Mouse (Mus musculus) kidney, postnatal 4 days (tissue): ENCODE results near the gene Mmgt2.

Experiments
- DNase-seq, 2 experiments: peaks; one replicate each; pipeline ENCODE4 v3.0.0; 2021; ENCODE audit warnings: mixed read lengths in 2 of 2

Gene Mmgt2

DNA sequence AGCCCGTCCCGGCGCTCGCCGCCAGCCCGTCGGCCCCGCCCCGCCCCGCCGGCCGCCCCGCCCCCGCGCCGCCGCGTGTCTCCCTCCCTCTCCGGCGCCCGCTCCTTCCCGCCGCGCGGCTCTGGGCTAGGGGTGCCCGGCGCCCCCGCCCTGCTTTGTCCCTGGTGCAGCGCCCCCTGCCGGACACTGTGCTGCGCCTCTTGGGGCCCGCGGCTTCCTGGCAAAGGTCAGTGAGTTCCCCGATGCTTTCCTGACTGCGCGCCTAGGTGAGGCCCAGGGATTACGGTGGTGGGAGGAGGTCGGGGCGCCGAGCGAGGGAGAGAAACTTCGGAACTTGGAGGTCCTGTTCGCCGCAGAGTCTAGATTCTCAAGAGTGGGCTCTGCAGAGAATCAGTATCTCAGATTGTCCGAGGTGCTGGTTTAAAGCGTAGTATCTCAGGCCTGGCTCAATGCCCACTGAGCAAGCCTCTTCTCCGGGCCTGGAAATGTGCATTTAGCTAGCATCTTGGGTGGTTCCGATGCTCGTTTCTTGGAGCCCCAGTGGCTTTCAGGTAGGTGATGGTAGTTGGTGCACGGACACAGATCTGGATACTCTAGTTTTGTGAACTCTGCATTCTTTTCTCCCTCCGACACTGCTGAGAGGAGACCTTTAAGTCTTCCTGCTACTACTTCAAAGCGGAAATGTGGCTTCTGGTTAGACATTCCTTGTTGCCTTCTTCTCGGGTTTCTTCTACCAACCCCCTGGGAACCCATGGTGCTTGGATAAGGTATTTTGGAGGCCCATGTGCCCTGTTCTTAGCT is at the start of gene Mmgt2:
Gene Mmgt2, plus strand, starts transcription at position 74 of the 801 bp plus-strand sequence.
- peak; percentile 99 for DNase-seq

DNA sequence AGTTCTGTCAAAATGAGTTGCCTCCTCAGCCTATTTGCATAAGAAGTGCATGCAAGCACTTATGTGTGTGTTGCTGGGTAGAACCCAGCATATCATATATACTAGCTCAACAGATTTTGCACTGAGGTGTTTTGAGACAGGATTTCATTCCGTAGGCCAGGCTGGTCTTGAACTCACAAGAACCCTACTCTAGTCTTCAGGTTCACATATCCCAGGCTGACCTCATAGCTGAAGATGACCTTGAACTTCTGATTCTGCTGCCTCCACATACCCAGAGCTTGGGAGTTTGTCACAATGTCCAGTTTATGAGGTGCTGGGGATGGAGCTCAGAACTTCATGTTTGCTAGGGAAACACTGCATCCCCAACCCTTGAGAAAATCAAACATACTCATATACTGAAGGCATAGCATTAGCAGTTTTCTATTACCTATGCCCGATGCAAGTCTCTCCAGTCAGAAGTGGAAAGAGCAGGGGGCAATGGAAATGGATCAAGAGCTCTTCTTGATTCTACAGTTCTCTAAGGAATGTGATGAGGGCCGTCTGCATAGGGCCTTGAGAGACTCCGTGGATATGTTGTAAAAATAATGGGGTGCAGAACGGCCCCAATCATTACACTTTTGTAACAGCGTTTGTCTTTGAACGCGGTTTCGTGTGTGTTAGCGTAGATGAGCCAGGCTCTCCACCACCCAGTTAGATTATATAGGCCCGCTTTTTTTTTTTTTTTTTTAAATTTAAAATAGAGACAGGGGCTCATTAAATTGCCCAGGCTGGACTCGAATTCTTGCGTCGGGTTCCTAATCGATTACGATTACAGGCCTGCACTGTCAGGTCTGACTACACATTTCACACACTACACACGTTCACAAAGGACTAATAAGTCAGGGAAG is 46.5 kb upstream of the Mmgt2 start:
- no peak for DNase-seq

DNA sequence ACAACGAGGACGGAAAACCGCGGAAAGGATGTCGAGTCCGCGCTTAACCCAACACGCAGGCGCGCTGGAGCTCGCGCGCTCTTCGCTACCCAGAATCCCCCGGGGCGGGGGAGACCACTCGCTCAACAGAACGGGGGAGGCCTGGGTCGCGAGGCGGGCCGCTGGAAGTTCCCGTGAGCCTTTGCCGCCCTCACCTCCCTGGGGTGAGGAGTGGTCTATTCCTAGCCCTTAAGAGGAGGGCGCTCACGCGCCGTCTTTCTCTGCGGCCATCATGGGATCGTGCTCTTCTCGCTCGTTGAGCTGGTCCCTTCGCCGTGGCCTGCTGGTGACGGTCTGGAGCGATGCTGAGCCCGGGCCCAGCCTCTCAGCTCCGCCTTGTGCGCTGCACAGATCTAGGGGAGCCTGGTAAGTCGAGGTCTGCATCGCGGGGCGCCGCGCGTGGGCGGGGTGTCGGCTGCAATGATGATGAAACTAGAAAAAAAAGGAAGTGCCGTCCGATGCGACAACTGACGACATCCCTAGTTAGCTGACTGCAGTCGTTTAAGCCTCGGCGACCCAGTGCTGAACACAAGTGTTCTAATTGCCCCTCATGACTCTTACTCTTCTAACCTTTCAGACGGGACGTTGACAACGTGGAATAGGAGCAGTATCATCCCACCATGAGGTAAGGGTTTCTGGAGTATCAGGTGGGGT is 45.7 kb upstream of the Mmgt2 start:
- peak; percentile 95 to 98 for DNase-seq

DNA sequence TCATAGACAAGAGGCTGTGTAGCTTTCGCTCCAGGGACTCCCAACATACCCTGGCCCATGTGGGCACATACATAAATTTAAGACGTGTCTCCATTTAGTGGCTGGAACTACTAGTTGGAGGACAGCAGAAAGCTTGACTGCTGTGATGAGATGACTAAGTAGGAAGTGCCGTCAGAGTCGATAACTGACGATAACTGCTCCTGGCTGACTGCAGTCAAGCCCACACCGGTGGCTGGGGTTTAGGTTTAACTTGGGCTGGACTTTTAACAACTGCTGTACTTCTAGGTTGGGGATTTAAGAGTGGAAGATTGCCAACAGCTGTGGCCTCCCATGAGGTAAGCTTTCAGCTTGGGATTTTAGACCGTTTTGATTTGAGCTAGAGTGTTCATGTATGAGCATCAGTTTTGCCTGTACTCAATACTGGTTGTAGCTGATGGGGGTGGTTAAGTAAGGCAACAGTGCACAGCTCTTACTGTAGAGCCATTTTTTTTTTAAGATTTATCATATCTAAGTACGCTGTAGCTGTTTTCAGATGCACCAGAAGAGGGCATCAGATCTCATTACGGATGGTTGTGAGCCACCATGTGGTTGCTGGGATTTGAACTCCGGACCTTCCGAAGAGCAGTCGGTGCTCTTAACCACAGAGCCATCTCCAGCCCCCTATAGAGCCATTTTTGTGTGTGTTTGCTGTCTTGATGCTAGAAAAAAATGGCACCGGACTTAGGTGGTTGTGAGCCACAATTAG is 45.0 kb upstream of the Mmgt2 start:
- peak in 1 of 2 experiments; percentile 48 for DNase-seq

DNA sequence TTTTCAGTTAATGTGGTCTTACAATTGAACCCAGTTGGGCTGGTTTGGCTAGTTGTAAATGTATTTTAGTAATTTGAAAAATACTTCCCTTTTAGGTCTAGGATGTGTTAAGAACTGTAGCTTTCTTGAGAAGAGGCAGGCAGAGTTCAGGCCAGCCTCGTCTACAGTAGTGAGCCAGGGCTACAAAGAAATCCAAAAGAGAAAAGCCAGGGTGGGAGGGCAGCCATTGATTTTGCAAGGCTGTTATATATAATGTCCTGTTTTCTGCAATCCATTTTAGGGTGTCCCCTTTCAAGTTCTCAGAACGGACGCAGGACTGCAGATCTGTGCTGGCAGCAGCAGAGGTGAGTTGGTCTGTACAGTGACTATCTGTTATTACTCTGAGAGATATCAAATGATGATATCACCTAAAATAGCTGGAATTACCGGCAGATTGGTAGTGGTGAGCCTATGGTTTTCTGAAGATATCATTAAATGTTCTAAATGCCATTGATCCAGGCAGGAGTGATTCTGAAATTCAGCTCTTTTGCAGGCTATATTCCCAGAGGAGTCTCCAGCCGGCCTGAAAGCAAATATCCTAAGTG is 44.2 kb upstream of the Mmgt2 start:
- DNase-seq: no peak

DNA sequence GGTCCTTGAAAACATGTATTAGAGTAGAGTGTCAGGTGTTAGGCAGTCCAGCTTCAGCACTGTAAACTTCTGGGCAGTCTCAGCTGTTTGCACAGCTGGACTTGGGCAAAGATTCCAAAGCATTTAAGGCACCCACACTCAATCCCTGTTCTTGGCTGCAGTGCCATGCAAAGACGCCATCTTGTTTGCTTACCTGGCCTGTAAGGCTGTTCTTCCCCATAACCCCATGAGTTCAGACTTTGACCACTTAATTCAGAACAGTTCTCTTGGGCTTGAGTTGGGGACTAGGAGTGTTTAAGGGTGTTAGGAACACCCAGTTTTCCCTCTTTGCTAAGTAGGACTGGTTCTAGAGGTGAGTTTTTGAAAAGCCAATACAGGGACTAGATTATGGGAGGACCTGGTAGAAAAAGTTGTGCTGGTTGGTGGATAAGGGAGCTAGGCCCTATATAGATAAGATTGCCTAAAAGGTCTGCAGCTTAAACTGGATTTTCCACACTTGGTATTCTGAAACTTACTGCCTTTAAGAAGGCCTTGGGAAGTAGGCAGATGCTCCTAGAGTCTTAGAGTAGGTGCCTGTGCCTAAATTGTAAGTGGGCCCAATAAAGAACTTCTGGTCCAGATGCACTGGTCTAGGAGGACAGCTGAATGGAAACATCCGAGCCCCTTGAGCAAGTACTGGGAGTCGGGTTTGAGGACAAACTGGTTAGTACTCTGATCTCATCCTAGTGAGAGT is 43.4 kb upstream of the Mmgt2 start:
- DNase-seq: no peak

DNA sequence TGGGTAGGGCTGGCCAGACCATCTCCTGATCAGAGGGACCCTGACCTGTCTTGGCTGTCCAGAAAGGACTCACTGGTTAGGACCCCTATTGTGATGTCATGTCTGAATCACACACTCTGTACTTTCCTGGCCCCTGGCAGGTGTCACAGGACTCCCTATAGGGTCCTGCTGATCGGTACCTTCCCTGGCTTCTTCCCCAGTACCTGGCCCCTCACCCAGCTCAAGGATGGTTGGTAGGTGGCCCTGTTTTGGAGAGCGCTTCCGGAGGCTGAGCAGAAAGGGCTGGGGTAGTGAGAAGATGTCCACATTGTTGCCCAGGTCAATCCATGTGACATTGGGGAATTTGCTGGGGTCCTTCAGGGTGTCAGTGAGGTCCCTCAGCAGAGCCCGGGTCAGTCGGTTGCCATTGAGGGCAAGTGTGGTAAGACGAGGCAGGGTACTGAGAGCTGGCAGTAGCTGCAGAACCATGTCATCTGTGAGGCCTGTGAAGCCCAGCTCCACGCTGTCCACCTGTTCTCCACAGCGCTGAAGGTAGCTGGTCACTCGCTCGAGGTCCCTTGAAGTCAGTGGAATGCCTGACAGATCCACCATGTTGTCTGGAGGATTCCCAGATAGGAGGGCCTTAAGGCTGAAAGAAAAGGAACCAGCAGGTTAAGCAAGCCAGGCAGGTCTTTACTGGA is 42.7 kb upstream of the Mmgt2 start:
- no peak for DNase-seq

DNA sequence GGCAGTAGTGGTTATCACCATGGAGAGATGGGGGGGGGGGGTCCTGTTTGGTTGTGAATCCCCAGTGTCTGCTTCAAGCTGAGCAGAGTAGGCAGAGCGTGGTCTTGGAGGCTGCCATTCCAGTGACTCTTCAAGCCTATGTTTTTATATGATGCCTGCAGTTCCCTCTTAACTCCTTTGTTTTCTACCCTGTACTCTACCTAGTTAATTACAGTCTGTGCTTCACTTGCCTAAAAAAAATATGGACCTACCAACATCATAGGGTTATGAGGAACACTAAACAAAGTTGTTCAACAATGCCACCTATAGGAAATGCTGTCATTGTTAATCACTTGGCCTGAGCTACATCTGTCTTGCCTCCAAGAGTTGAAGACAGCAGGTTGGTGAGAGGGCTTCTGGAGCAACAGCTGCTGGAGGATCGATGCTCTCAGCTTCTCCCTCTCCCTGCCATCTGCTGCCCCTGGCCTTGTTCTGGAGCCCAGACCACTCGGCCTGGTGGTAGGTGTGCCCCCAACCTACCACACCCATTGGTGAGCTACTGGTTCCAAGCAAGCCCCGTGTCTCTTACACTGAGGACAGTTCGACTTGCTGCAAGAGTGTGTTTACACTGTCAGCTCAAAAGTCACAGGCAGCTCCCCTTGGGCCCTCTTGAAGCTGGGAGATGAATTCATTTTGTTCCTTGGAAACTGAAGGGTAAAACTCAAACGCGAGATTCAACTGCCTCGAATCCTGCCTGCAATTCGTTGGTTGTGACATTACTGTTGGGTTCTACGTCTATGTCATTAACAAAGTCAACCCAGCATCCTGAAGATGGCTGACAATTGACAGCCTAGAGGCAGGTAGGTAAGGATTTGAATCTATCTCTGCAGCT is 41.9 kb upstream of the Mmgt2 start:
- no peak for DNase-seq

DNA sequence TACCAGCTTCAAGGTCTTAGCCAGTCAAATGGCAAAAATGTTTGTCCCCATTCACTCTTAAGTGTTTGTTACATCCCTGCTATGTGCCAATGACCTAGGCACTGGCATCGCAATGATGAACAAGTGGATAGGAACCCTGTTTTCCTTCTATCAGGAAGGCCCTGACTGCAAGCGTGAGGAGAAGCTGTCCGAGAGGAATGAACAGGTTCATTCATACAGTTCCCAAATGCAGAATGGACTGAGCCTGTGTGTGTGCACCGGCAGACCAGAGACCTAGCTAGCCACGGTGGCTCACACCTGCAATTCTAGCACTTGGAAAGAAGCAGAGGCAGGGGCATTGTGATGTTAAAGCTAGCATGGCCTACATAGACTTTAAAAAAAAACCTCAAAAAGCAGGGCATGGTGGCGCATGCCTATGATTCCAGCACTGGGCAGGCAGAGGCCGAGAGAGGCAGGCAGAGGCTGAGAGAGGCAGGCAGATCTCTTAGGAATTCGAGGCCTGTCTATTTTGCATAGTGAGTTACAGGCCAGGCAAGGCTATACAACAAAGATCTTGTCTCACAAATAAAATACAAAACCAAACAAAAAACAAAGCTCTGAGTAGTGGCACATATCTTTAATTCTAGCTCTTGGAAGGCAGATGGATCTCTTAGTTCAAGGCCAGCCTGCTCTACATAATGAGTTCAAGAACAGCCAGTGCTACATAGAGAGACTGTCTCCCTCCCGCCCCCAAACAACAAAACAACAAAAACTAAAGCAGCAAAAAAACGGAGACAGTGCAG is 41.1 kb upstream of the Mmgt2 start:
- no peak for DNase-seq

DNA sequence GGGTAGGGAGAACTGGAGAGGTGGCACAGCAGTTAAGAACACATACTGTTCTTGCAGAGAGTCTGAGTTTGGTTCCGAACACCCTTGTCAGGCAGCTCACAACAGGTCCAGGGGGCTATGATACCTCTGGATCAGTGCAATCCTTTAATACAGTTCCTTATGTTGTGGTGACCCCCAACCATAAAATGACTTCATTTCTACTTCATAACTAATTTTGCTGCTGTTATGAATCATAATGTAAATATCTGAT is 40.6 kb upstream of the Mmgt2 start:
- no peak for DNase-seq

DNA sequence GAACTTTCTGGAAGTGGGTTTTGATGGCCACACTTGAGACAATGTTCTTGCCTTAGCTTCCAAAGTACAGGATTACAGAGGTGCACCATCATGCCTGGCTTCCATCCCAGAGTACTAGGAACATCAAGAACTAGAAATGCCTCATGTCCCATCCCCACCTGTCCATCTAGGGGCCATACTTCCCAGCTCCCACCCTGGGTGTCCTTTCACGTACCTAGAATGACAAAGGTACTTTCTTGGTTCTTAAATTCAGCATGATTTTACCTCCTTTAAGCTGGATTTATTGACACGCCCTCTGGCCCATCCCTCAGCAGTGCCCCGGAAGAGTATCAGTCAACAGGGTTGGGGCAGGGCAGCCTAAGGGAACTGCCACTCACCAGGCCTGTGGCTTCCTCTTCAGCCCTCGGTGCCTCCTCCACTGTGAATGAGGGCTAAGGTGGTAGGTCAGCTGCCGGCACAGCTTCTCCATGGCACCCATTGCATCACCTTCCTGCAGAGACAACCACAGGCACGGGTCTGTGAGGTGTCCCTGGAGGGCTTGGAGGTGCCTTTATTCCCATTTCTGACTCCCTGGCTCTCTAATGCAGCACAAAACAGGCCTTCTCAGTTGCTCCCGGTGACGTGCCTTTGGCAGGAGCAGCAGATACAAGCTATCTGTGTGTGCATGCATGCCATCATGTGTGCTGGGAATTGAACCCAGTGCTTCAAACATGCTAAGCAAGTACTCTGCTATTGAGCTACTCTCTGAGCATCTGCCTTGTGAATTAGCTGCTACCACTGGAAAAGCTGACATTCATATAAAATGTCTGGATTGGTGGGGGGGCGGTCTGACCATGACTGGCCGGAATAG is 39.4 kb upstream of the Mmgt2 start:
- DNase-seq: no peak

DNA sequence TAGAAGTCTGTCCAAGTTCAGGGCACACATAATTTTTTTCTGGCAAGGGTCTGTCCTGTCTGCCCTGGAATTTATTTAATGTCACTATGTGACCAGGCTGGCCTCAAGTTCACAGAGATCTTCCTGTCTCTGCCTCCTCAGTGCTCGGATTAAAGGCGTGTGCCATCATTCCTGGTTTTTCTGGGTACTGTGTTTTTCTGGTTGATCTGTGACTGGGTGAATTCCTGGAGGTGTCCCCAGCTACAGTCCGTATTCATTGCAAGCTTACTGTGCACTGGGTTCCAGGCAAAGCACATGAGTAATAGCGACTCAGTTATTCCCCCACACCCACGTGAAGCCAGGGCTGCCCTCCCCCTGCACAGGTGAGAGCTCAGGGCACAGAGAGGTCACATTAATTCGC is 38.2 kb upstream of the Mmgt2 start:
- DNase-seq: no peak

DNA sequence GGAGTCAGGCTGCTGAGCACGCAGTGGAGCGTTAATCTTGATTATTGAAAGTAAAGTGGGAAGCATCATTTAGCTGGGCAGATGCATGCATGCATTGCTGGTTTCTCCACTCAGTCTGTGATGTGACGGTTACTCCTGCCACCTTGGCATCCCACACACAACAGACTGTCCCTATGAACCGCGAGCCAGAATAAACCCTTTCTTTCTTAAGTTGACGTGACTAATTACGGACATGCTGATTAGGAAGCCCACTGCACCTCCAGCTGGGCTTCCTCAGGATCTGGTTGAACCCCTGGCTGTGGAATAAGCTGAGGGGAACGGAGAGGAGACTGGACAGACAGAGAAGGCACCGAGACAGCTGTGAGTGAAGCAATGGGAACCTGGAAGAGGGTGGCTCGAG is 35.9 kb upstream of the Mmgt2 start:
- DNase-seq: no peak

DNA sequence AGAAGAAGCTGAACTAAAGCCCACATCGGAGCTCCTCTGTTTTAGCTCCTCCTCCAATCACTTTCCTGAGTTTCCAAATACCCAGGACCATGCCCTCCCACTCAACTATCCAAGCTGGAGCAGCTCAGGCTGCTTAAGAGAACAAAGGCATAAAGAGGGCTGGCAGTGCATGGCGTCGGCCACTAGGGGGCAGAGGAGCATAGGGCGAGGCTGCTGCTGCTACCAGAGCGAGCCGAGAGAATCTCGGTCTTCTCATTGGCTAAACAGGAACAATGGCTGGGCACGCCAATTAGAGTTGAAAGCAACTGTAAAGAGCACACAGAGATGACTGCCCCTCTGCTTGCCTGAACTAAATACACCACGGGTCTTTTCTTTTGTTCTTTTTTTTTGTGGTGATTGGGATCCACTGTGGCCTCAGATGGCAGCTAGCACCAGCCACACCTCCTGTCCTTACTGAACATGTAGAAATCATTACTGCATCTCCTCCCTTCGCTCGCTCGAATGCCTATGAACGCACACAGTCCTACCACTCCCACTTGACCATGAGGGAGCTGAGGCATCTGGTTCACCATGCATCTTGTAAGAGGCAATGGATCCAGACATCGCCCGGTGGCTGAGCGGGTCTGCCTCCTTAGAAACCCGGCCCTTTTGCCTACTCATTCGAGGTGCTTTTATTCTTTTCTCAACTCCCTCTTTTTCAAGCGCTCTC is 34.7 kb upstream of the Mmgt2 start:
- DNase-seq: peak; percentile 96 to 97

DNA sequence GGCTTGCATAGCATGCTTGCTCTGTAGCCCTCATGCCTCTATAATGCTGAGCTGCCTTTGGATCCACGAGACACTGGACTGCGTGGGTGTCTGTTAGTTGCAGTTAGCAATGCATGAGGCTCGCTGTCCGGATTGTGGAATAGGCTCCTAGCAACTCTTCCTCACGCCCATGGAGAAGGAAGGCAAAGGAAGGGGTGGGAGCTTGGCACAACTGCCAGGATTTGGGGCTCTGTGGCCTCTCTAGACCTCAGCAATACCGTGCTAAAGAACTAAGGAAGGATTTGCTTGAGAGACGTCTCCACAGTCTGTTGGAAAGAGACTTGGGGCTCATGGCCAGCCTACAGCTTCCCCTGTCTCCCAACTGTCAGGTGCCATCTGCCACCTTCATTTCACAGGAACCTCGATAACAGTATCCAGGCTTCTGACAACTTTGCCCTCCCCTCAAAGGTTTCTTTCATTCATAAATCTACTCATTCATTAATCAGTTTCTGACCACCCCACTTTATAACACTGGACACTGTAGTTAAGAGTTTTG is 33.5 kb upstream of the Mmgt2 start:
- no peak for DNase-seq

DNA sequence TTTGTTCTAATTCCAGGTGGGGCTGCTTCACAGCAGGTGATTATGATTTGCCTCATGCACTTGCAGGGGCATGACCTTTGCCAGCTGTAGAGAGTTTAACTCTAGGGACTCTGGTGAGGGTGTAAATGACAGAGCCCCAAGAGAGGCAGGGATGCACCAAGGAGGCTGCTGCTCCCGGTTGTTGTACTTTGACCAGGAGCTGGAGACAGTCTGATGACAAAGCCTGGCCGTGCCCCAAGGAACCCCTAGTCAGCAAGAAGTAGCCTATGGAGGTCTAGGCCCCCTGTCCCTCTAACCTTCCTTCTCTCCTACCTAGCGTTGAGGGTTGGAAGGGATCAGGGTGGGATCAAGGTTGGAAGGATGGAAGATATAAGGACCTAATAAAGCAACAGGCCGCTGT is 33.0 kb upstream of the Mmgt2 start:
- no peak for DNase-seq

DNA sequence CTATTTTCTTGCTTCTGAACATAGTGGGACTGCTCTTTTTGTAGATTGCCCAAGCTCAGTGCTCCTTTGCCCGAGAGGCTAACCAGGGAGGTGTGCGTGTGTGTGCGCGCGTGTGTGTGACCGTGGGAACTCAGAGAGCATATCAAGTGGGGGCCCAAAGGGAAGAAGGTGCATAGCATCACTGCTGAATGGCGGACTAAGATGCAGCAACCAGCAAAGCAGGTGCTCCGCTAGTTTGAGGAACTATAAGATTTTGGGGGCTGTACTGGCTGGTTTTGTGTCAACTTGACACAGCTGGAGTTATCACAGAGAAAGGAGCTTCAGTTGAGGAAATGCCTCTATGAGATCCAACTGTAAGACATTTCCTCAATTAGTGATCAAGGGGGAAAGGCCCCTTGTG is 27.4 kb upstream of the Mmgt2 start:
- no peak for DNase-seq
